14 mouse cellular contexts compared by ENCODE assay signal in genomic region chr1:155320091-155320833, GRCm38 (mm10).
DNase-seq lines count a peak whose midpoint lies in the region; ATAC-seq and TF ChIP-seq lines count a peak whose summit lies in the region.
"Had no signal": no experiment of that assay in that cellular context is flagged by ENCODE, and none has a peak within 500 bp of the region (broad histone marks: within the 10 kb centered on the region; RNA-seq: fewer than 3 reads in every experiment).

No protein-coding gene starts in this region.

- H3K27ac ChIP-seq in midbrain, embryonic 10.5 days (replicated peaks) = peak overlapping the region; percentile 57
- H3K27ac ChIP-seq in midbrain, postnatal 0 days (ENCODE audit: low read depth, low read length) = no peak overlapping the region
- H3K27ac ChIP-seq in hindbrain, embryonic 15.5 days (replicated peaks) = peak overlapping the region; percentile 45
- peak overlapping the region; percentile 81 for H3K27ac ChIP-seq in neural tube, embryonic 14.5 days (ENCODE audit: low read depth, low read length)
- H3K27ac ChIP-seq: gastrocnemius, adult 2 months had no signal

- no peaks in the 10 kb centered on the region for H3K36me3 ChIP-seq in midbrain, embryonic 10.5 days
- no peaks in the 10 kb centered on the region for H3K36me3 ChIP-seq in midbrain, postnatal 0 days (ENCODE audit: insufficient read depth, low read length)
- H3K36me3 ChIP-seq in hindbrain, embryonic 15.5 days = 0 out of 2 replicates have a peak, but pooled peaks cover 6% of the 10 kb centered on the region
- no peaks in the 10 kb centered on the region for H3K36me3 ChIP-seq in neural tube, embryonic 14.5 days (ENCODE audit: control insufficient read depth, insufficient read depth, low read length)

- ATAC-seq in midbrain, postnatal 0 days (ENCODE audit: low FRiP score) = no peak
- ATAC-seq in hindbrain, embryonic 15.5 days (ENCODE audit: low FRiP score, low read depth) = peak; percentile 48; the same call in 1 of the 2 replicates
- ATAC-seq in megakaryocyte progenitor cell, adult 5-6 weeks (replicated peaks; ENCODE audit: poor library complexity) = peak; percentile 60
- ATAC-seq in neural tube, embryonic 14.5 days (ENCODE audit: low read depth) = peak; percentile 87

- H3K27me3 ChIP-seq in midbrain, embryonic 10.5 days (ENCODE audit: low read depth, poor library complexity, severe bottlenecking) = no peaks in the 10 kb centered on the region
- no peaks in the 10 kb centered on the region for H3K27me3 ChIP-seq in midbrain, postnatal 0 days (ENCODE audit: insufficient read depth, low read length)
- no peaks in the 10 kb centered on the region for H3K27me3 ChIP-seq in hindbrain, embryonic 15.5 days
- no peaks in the 10 kb centered on the region for H3K27me3 ChIP-seq in neural tube, embryonic 14.5 days (ENCODE audit: control insufficient read depth, insufficient read depth, low read length)

- no peak for TF ChIP-seq CTCF in midbrain, postnatal 0 days (IDR thresholded peaks at IDR 0.05)

- H3K4me2 ChIP-seq in midbrain, postnatal 0 days (ENCODE audit: low read depth, low read length, poor library complexity, severe bottlenecking) = no peak overlapping the region
- H3K4me2 ChIP-seq in hindbrain, embryonic 15.5 days = no peak overlapping the region
- H3K4me2 ChIP-seq in neural tube, embryonic 14.5 days (ENCODE audit: low read depth, low read length) = no peak overlapping the region

- WGBS in midbrain, embryonic 10.5 days = 70% methylated on average over 7 of the region's 7 CpGs
- WGBS in midbrain, postnatal 0 days = 37% methylated on average over 7 of the region's 7 CpGs
- WGBS in hindbrain, embryonic 15.5 days = 33% methylated on average over 7 of the region's 7 CpGs
- WGBS in neural tube, embryonic 14.5 days = 29% methylated on average over 7 of the region's 7 CpGs

- H3K4me1 ChIP-seq in midbrain, embryonic 10.5 days = peaks cover 10% of the 10 kb centered on the region
- H3K4me1 ChIP-seq in midbrain, postnatal 0 days (ENCODE audit: insufficient read depth, low read length) = no peaks in the 10 kb centered on the region
- H3K4me1 ChIP-seq in hindbrain, embryonic 15.5 days (replicated peaks) = peaks cover 10% of the 10 kb centered on the region; the same call in 1 of the 2 replicates
- H3K4me1 ChIP-seq in neural tube, embryonic 14.5 days (ENCODE audit: control insufficient read depth, insufficient read depth, low read length) = peaks cover 13% of the 10 kb centered on the region

- intact Hi-C loops in heart, postnatal 10 days (cut with DNase I) = no loop called here

- no peak overlapping the region for H3K4me3 ChIP-seq in midbrain, embryonic 10.5 days
- no peak overlapping the region for H3K4me3 ChIP-seq in midbrain, postnatal 0 days (ENCODE audit: low read depth, low read length)
- no peak overlapping the region for H3K4me3 ChIP-seq in hindbrain, embryonic 15.5 days
- H3K4me3 ChIP-seq in neural tube, embryonic 14.5 days (ENCODE audit: low read depth, low read length) = no peak overlapping the region
- H3K4me3 ChIP-seq: gastrocnemius, adult 2 months had no signal

- DNase-seq in midbrain, embryonic 10.5 days (ENCODE audit: low spot score) = no peak
- DNase-seq in midbrain, postnatal 0 days (ENCODE audit: low spot score) = no peak
- DNase-seq in cerebellum, postnatal 14 days = no peak
- no peak for DNase-seq in embryo, embryonic 11 days
- DNase-seq in heart, postnatal 10 days = no peak
- DNase-seq: cerebellum, adult 18-20 months; gastrocnemius, adult 2 months; kidney, adult 11 months; lung, postnatal 14 days; right cerebral cortex, postnatal 4 days; thymus, postnatal 14 days had no signal

- H3K9me3 ChIP-seq in midbrain, embryonic 10.5 days (replicated peaks) = no peaks in the 10 kb centered on the region
- no peaks in the 10 kb centered on the region for H3K9me3 ChIP-seq in midbrain, postnatal 0 days (ENCODE audit: low read length)
- H3K9me3 ChIP-seq in hindbrain, embryonic 15.5 days = no peaks in the 10 kb centered on the region
- H3K9me3 ChIP-seq in neural tube, embryonic 14.5 days (ENCODE audit: control insufficient read depth, low read length) = no peaks in the 10 kb centered on the region

- no peak overlapping the region for H3K9ac ChIP-seq in midbrain, postnatal 0 days (replicated peaks; ENCODE audit: low read length, poor library complexity, severe bottlenecking)
- no peak overlapping the region for H3K9ac ChIP-seq in hindbrain, embryonic 15.5 days
- H3K9ac ChIP-seq in neural tube, embryonic 14.5 days (replicated peaks; ENCODE audit: low read depth, low read length) = no peak overlapping the region
